Mouse (Mus musculus) fat pad, adult 2 months (tissue): ENCODE measurements around the gene Grm8.

ENCODE experiments used
- DNase-seq: peaks from one replicate; pipeline ENCODE4 v3.0.0-alpha.2; 2011; ENCODE audit warnings: low read depth, low spot score; ENCODE audit errors: extremely low read depth

Gene Grm8

GRCm38 (mm10) chr6:28042339-28042738 is 92.6 kb downstream of the Grm8 start:
- no peak for DNase-seq

DNA sequence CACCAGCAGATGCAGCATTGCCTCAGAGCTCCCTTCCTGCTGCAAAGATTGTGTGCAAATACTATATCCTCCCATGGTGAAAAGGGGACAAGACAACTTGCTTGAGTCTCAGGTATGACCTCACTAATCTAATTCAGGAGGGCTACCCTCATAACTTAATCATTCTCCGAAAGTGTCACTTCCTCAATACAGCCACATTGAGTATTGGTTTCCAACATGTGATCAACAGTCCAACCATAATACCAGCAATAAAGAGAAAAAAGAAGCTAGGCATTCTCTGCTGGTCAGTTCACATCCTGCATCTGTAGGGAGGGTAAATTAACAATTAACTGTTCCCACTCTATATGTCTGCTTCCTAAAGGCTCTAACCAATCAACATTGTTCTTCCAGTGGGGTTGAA is 94.2 kb downstream of the Grm8 start:
- DNase-seq, result no peak

DNA sequence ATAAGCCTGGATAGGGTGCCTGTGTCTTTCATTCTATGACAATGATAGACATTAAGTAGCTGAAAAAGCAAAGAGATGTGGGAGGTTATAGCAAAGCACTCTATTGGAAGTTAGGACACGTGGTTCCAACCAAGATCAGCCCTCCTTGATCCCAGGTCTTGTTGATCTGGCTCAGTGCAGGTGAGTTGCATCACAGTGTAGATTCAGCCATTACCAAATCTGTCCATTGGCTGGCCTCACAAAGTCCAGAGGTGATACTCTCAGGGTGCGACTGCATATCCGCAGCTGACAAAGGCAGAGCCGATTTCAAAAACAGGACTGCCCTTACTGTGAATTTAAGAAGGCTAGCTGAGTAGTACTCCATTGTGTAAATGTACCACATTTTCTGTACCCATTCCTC is 103.0 kb downstream of the Grm8 start:
- no peak for DNase-seq

GRCm38 (mm10) chr6:28017653-28018052 is 117.3 kb downstream of the Grm8 start:
- DNase-seq, result no peak

DNA sequence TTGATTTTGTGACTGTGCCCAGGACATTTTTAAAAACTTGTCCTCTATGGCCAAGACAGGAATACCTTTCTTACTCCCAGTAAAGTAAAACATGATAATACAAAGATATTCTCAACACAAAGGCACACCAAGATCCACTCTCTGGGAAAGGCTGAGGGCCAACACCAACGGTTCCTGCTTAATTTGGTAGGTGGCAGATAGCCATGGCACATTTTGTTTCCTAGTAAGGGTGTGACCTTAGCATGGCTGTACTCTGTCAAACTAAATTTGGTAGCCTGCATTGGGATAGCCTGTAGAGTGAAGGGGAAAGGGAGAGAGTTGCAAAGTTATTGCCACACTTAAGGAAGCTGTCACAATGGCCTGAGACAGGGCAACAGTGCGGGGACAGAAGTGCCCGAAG is 128.0 kb downstream of the Grm8 start:
- no peak for DNase-seq

GRCm38 (mm10) chr6:27997250-27997649 is 137.7 kb downstream of the Grm8 start:
- DNase-seq, result no peak

- no peak for DNase-seq
Measured at GRCm38 (mm10) chr6:27991241-27991640, 143.7 kb downstream of the Grm8 start.

GRCm38 (mm10) chr6:27982598-27982997 is 152.4 kb downstream of the Grm8 start:
- no peak for DNase-seq

DNA sequence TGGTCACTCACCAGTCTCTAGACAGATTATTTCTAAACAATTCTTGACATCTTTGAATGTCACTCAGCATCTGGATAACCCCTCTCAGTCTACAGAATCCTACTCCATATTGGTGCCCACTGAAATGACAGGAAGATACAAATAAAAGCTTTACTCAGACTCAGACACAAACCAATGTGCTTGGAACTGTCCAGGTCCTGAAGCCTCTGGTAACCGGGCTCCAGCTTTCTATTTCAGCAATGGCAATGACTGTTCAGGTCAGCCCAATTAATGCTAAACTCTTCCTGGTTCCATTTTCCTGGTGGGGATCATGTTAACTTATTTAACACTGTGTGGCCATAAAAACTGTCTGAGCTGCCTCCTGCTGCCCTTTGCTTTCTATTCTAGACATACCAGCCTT is 153.0 kb downstream of the Grm8 start:
- no peak for DNase-seq

GRCm38 (mm10) chr6:27977361-27977760 is 157.6 kb downstream of the Grm8 start:
- DNase-seq, result no peak

GRCm38 (mm10) chr6:27968859-27969258 is 166.1 kb downstream of the Grm8 start:
- DNase-seq, result no peak

DNA sequence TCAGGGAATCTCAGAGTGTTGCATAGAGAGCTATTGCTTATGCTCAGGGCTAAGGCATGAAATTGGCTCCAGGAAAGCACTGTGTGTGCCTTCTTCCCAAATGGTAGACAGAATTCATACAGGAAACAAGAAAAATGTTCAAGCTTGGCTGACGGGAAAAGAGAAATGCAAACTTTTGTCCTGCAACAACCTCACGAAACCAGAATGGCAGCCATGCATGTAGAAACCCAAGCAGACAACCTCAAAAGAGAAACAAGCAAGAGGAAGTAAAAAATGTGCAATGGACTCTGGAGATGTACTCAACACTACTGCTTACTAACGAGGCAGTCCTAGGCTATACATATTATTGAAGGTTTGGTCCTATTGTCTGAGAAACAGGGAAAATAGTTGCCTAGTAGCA is 167.9 kb downstream of the Grm8 start:
- no peak for DNase-seq

GRCm38 (mm10) chr6:27965237-27965636 is 169.7 kb downstream of the Grm8 start:
- no peak for DNase-seq

DNA sequence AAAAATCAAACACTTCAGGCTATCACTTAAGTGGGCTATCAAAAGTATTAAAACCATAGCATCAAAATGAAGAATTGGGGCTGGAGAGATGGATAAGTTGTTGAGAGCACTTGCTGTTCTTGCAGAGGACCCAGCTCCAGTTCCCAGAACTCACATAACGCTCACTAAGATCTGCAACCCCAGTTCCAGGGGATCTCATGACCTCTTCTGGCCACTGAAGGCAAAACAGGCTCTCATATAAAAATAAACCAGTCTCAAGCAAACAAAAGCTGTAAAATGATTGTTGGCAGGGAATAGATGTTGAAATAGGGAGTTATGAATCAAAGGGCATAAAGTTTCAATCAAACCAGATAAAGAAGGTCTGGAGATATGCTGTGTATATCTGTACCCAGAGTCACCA is 171.1 kb downstream of the Grm8 start:
- DNase-seq, result no peak

DNA sequence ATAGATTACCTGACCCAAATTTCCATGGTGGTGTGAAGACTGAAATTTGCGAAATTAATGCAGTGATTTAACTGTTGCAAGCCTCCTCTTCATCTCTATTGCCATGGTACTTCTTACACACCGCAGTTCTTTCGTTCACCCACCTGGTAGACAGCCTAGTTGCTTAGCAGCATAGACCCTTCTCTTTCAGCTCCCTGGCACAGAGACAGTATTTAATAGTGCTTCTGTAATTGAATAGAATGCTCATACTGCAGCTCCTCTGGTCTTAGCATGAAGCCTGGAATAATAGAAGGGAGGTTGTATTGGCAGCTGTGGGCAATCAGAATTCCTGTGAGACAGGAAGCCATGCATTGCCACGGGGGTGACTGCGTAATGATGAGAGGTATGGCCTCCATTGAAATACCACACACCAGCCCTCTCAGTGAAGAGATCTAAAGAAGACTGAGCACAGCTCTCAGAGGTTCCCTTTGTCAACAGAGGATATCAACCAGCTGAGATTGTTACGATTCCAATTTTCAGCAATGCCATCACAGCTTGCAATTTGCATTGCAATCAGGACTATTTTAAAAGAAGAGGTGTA is 178.6 kb downstream of the Grm8 start:
- no peak for DNase-seq

GRCm38 (mm10) chr6:27951433-27951832 is 183.5 kb downstream of the Grm8 start:
- no peak for DNase-seq

DNA sequence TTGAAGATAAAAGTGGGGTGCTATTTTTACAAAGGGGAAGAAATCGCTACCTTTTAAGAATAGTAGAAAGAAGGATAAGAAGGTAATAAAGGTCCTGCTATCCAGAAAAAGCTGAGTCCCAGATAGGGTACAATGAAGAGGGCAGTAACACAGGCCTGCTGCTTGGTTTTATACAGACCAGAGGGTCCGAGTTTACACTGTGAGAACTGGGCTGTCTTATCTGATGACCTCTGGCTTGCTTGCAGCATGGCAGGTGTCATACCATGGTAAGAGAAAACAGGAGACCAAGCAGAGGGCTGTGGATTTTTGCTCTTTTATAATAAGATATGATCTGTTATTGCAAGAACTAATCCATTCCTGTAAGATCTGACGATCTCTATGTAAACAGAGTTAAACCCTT is 206.9 kb downstream of the Grm8 start:
- DNase-seq, result no peak

DNA sequence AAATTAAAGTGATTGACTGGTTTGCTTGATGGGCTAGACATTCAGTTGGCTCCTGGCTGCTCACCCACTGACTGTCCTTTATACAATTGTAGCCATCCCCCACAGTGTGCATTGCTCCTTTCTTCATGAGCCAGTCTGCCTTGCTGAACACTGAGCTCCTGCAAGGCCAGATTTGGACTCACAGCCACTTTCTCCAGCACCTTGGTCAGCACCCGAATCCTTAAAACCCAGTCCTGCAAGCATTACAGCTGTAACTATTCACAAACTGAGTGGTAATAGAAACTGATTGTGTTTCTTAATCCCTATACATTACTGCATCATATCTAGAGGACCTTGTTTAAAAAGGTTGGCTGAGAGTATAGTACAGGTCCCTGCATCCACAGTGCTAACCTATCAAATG is 221.7 kb downstream of the Grm8 start:
- no peak for DNase-seq

DNA sequence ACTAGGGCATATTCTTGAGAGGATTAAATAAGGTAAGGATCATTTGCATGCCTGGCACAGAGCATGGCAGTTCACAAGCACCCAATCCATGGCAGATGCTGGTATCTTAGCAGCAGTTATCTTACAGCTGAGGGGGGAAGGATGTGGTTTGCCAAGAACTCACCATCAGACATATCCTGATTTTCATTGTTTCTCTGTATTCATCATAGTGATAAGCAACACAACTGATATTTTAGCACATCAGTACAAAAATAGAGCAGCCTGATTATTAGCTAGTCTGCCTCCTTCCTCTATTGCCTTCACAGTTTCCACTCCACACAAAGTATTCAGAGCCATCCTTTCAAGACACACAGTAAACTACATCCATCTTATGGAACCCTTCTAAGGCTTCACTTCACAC is 230.6 kb downstream of the Grm8 start:
- no peak for DNase-seq

GRCm38 (mm10) chr6:27902224-27902623 is 232.8 kb downstream of the Grm8 start:
- DNase-seq, result no peak

GRCm38 (mm10) chr6:27901396-27901795 is 233.6 kb downstream of the Grm8 start:
- no peak for DNase-seq

GRCm38 (mm10) chr6:27895153-27895552 is 239.8 kb downstream of the Grm8 start:
- no peak for DNase-seq

GRCm38 (mm10) chr6:27892886-27893285 is 242.1 kb downstream of the Grm8 start:
- no peak for DNase-seq

- DNase-seq, result no peak
Measured at GRCm38 (mm10) chr6:27888391-27888790, 246.6 kb downstream of the Grm8 start.
